Mouse (Mus musculus): Measurements from ENCODE around the gene Olfr1289. TPM values are rescaled to one million over a fixed set of nuclear protein-coding genes. Genes with fewer than 3 reads are reported as not detected.

The Olfr1289 gene
- not detected for total RNA-seq (2021)

GRCm38 (mm10) chr2:111480519-111480918 is at the start of gene Olfr1289:
Olfr1289 (plus strand) TSS chr2:111480819.
- no peak for DNase-seq

DNA sequence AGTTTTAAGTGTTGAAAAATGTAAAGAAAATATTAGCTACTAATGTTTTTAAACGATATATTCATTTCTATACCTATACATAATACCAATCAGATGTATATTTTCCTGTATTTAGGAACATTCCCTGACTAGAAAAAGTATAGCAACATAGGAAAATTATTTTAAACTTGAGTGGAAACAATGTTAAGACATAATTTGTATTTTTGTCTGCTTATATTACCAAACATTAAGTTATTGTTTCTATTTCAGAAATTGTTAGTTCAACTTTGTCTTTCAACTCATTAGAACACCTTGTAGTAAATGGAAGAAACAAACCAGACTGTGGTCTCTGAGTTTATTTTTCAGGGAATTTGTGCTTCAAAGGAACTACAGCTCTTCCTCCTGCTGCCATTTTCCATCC is 31.8 kb upstream of the Olfr1289 start, which contains the start of gene Olfr1287:
Gene Olfr1287, plus strand, starts transcription at position 301 of the 400 bp plus-strand sequence.
- no peak for DNase-seq

DNA sequence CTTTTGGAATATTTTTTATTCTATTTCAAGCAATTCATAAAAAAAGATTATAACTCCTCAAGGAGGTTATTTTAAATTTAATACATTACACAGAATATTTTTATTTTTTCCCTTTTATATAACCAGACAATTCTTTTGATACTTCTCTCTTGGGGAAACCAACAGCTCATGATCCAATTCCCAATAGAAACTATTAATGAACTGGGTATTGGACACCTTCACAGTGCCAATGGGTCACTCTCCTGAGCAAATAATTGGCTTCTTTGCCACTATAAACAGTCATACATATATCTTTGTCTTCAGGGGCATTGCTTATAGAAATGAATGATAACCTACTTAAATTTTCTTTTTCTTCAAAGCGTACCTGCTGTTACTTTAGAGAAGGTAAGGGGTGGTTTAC is 6.8 kb upstream of the Olfr1289 start, which contains the start of gene Olfr1288:
Gene Olfr1288, plus strand, starts transcription at position 301 of the 400 bp plus-strand sequence.
- no peak for DNase-seq

GRCm38 (mm10) chr2:111493729-111494128 is 13.1 kb downstream of the Olfr1289 start, which contains the start of gene Olfr1290:
Olfr1290 (minus strand) TSS chr2:111493829.
- no peak for DNase-seq

- no peak for DNase-seq
These were observed 16.3 kb downstream of the Olfr1289 start, which contains the start of gene Olfr1291-ps1 for GRCm38 (mm10) chr2:111496880-111497279. Olfr1291-ps1 (plus strand) TSS chr2:111497180.

GRCm38 (mm10) chr2:111517451-111517850 is 36.8 kb downstream of the Olfr1289 start:
- no peak for DNase-seq

- no peak for DNase-seq
These were observed 44.3 kb downstream of the Olfr1289 start, which contains the start of gene Olfr1293-ps for GRCm38 (mm10) chr2:111524903-111525302. Olfr1293-ps (plus strand) TSS chr2:111525203.

Other genes with a start within 250 kb of the Olfr1289 start
- gene Olfr1275, start 245.5 kb upstream of the Olfr1289 start, total RNA-seq (2021) = not detected
- gene Olfr1276, start 226.3 kb upstream of the Olfr1289 start, total RNA-seq (2021) = not detected
- gene Olfr1277, start 206.7 kb upstream of the Olfr1289 start, total RNA-seq (2021) = not detected
- not detected for gene Olfr1278, start 190.7 kb upstream of the Olfr1289 start, total RNA-seq (2021)
- gene Olfr1279, start 180.2 kb upstream of the Olfr1289 start, total RNA-seq (2021) = not detected
- gene Olfr1280, start 166.8 kb upstream of the Olfr1289 start, total RNA-seq (2021) = not detected
- not detected for gene Olfr1281, start 154.3 kb upstream of the Olfr1289 start, total RNA-seq (2021)
- gene Olfr1282, start 144.7 kb upstream of the Olfr1289 start, total RNA-seq (2021) = not detected
- not detected for gene Olfr1283, start 114.0 kb upstream of the Olfr1289 start, total RNA-seq (2021)
- not detected for gene Olfr1284, start 105.3 kb upstream of the Olfr1289 start, total RNA-seq (2021)
- gene Olfr1286, start 57.7 kb upstream of the Olfr1289 start, total RNA-seq (2021) = not detected
- not detected for gene Olfr1287, start 31.7 kb upstream of the Olfr1289 start, total RNA-seq (2021)
- gene Olfr1288, start 6.7 kb upstream of the Olfr1289 start, total RNA-seq (2021) = not detected
- not detected for gene Olfr1290, start 13.0 kb downstream of the Olfr1289 start, total RNA-seq (2021)
- gene Olfr1291-ps1, start 16.4 kb downstream of the Olfr1289 start, total RNA-seq (2021) = not detected
- not detected for gene Olfr1293-ps, start 44.4 kb downstream of the Olfr1289 start, total RNA-seq (2021)
- not detected for gene Olfr1294, start 59.5 kb downstream of the Olfr1289 start, total RNA-seq (2021)
- gene Olfr1295, start 88.9 kb downstream of the Olfr1289 start, total RNA-seq (2021) = not detected
- not detected for gene Olfr1297, start 145.7 kb downstream of the Olfr1289 start, total RNA-seq (2021)
- gene Olfr1298, start 168.4 kb downstream of the Olfr1289 start, total RNA-seq (2021) = not detected
- gene Olfr1299, start 180.6 kb downstream of the Olfr1289 start, total RNA-seq (2021) = not detected

Data from layer of hippocampus, postnatal 36 days (tissue).